In the genomic region with DNA sequence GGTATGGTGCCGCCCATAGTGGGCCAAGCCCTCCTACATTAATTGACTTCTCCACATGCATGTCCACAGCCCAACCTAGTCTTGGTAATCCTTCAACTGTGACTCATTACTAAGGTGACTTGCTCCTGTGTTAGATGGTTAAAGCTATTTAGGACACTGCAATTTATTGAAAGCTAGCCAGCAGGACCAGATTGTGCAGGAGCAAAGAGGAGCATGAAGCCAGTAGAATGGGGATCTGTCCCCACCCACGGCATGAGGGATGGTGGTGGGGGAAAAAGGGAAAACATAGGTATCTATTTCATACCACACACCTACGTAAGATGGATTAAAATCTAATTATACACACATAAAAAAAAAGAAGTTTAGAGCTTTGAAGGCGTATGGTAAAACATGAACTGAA, we compare ENCODE assay signal across 21 mouse cellular contexts.
A peak's percentile ranks its signal among the peaks of the same experiment; 100 is the strongest.
DNase-seq lines count a peak whose midpoint lies in the region; TF ChIP-seq lines count a peak whose summit lies in the region.
"Had no signal": no experiment of that assay in that cellular context is flagged by ENCODE, and none has a peak within 500 bp of the region (broad histone marks: within the 10 kb centered on the region; RNA-seq: fewer than 3 reads in every experiment).

No protein-coding gene starts in this region.

- TF ChIP-seq POLR2A in cortical plate, adult 2 months (IDR thresholded peaks at IDR 0.05; ENCODE audit: extremely low read depth, insufficient read depth, low read length): no peak
- TF ChIP-seq POLR2A in kidney, adult 2 months (IDR thresholded peaks at IDR 0.05; ENCODE audit: low read depth, low read length): no peak

- no peaks in the 10 kb centered on the region; the same call in 1 of the 2 replicates for H3K27me3 ChIP-seq in kidney, adult 2 months (replicated peaks; ENCODE audit: control insufficient read depth, insufficient read depth, low read length)
- H3K27me3 ChIP-seq: embryonic facial prominence, embryonic 13.5 days; heart, embryonic 12.5 days; limb, embryonic 12.5 days; lung, embryonic 15.5 days; midbrain, embryonic 15.5 days had no signal

- no peaks in the 10 kb centered on the region for H3K36me3 ChIP-seq in kidney, adult 2 months (ENCODE audit: control insufficient read depth, insufficient read depth, low read length)
- H3K36me3 ChIP-seq: embryonic facial prominence, embryonic 13.5 days; forebrain, embryonic 10.5 days; hindbrain, embryonic 13.5 days; limb, embryonic 12.5 days; lung, embryonic 15.5 days; midbrain, embryonic 10.5 days; midbrain, embryonic 15.5 days had no signal

- WGBS in kidney, adult 2 months: 85% methylated on average over 4 of the region's 4 CpGs

- H3K4me1 ChIP-seq in cortical plate, adult 2 months (ENCODE audit: control insufficient read depth, insufficient read depth, low read length): peaks cover 10% of the 10 kb centered on the region
- no peaks in the 10 kb centered on the region for H3K4me1 ChIP-seq in kidney, adult 2 months (ENCODE audit: control insufficient read depth, insufficient read depth, low read length)
- H3K4me1 ChIP-seq: forebrain, embryonic 10.5 days; limb, embryonic 12.5 days had no signal

- no peak for TF ChIP-seq CTCF in cortical plate, adult 2 months (IDR thresholded peaks at IDR 0.05; ENCODE audit: extremely low read depth, insufficient read depth, low read length)
- no peak for TF ChIP-seq CTCF in kidney, adult 2 months (conservative IDR thresholded peaks at IDR 0.05; ENCODE audit: insufficient read depth, insufficient read length, low read depth, low read length)

- peak; percentile 27 to 43 for DNase-seq in frontal cortex, adult 2 months (ENCODE audit: extremely low spot score in 1 of 2, low spot score in 1 of 2)
- no peak for DNase-seq in frontal cortex, postnatal 10 days (ENCODE audit: low spot score in 2 of 2)
- peak; percentile 25 to 43 for DNase-seq in left cerebral cortex, adult 18-20 months (ENCODE audit: low spot score in 2 of 2)
- DNase-seq in left cerebral cortex, adult 11 months (ENCODE audit: low spot score): no peak
- DNase-seq in cerebellum, adult 9-10 months: peak; percentile 45
- no peak for DNase-seq in kidney, adult 2 months
- DNase-seq: adrenal gland, postnatal 25 days; heart, adult 2 months; heart, postnatal 4 days; kidney, adult 9 months; kidney, postnatal 10 days; thymus, postnatal 4 days had no signal

- H3K27ac ChIP-seq in cortical plate, adult 2 months (ENCODE audit: insufficient read depth, low read length): peak overlapping the region; percentile 60; the same call in 1 of the 2 replicates
- H3K27ac ChIP-seq in kidney, adult 2 months (ENCODE audit: insufficient read depth, low read depth, low read length): no peak overlapping the region
- H3K27ac ChIP-seq: embryonic facial prominence, embryonic 13.5 days; forebrain, embryonic 10.5 days; heart, adult 2 months; hindbrain, embryonic 13.5 days; limb, embryonic 12.5 days; lung, embryonic 15.5 days; midbrain, embryonic 10.5 days; midbrain, embryonic 15.5 days had no signal

- no peak overlapping the region for H3K4me3 ChIP-seq in cortical plate, adult 2 months (ENCODE audit: insufficient read depth, low read length)
- H3K4me3 ChIP-seq in kidney, adult 2 months (ENCODE audit: insufficient read depth, low read depth, low read length): no peak overlapping the region
- H3K4me3 ChIP-seq: embryonic facial prominence, embryonic 13.5 days; forebrain, embryonic 10.5 days; heart, adult 2 months; heart, embryonic 12.5 days; hindbrain, embryonic 13.5 days; limb, embryonic 12.5 days; lung, embryonic 15.5 days; midbrain, embryonic 10.5 days; midbrain, embryonic 15.5 days had no signal

Comparison
In these comparisons a context has a peak if more than half of its experiments do, and no peak if none do; other contexts are left out.
1. DNase-seq: peak in frontal cortex, adult 2 months (2 of 2), left cerebral cortex, adult 18-20 months (2 of 2) and cerebellum, adult 9-10 months (single experiment); none in frontal cortex, postnatal 10 days (0 of 2), left cerebral cortex, adult 11 months (single experiment) and kidney, adult 2 months (single experiment).